Mouse (Mus musculus) frontal cortex, adult 2 months (tissue): ENCODE results near the gene Rbck1. TPM values are rescaled to one million over a fixed set of nuclear protein-coding genes. Genes with fewer than 3 reads are reported as not detected.
A peak's percentile ranks its signal among the peaks of the same experiment; 100 is the strongest.

Experiments used
- DNase-seq, 2 experiments: peaks; one replicate each; pipeline ENCODE4 v3.0.0; 2022; ENCODE audit warnings: low spot score in 1 of 2; ENCODE audit errors: extremely low spot score in 1 of 2
- polyA plus RNA-seq: library from polyadenylated mRNA; depleted of rRNA; stranded (reverse); fragments of >200 nt; gene quantifications from 2 replicates; pipeline ENCODE4 v1.2.3, GENCODE M21; 2012

Gene Rbck1
- polyA plus RNA-seq, 1 experiment: 209 TPM

DNA sequence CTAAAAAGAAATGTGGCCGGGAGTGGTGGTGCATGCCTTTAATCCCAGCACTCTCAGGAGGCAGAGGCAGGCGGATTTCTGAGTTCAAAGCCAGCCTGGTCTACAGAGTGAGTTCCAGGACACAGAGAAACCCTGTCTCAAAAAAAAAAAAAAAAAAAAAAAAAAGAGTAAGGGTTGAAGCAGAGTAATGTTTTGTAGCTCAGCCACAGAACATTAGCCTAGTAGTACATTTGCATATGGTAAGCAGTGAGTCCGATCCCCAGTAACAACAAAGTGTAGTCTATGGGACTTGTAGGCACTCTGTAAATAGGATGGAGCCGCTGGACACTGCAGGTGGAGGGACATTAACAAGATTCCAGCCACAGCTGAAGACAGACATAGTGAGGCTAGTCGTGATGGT, 12.5 kb upstream of the Rbck1 start:
- DNase-seq: no peak

DNA sequence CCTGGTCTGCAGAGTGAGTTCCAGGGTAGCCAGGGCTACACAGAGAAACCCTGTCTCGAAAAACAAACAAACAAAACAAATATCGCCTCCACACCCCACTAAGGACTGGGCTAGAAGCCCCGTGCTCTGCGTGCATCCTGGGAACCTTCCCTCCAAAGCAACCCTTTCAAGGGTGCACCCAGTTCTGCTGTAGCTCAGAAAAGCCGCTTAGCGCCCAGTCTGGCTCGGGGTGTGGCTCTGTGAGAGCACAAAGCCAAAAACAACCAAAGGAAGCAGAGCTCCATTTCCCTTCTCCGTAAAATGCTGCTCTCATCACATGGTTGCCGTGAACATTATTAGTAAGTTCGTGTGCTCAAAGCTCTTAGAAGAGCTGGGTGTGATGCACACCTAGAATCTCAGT, 11.9 kb upstream of the Rbck1 start:
- no peak for DNase-seq

DNA sequence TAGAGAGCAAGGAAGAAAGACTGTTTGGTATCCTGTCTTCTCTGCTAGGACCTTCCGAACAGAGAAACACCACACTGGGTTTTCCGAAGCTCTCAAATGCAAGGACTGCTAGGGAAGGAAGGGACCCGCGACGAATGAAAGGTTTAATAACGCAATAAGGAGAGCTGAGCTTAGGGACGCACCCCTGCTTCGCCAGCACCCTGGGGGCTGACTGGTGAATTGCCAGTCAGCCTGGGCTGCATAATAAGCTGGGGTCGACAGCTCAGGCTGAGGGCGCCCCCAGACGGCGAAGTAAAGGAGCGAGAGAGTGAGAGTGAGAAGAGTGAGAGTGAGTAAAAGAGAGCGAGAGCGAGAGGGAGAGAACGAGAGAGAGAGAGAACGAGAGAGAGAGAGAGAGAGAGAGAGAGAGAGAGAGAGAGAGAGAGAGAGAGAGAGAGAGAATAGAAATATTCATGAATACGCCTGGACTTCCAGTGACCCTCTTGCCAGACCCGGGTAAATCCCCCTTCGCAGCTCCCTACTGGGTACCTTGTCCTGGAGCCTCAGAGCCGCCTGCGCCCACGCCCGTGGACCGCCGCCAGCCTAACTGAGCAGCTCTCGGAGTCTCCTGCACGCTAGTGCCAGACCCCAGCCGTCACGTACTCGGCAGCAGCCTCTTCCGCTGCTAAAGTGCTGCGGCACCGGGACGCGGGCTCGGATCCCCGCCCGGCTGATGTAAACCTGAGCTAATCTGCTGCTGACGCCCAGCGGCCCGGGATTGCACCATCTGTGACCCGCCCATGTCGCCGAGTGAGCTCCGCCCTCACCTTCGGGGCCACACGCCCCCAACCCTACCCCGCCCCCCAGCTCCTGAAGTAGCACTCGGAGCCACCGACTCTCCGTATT, 11.1 kb upstream of the Rbck1 start, which contains the start of gene Trib3:
Trib3 (minus strand) TSS at position 704 of the 885 bp plus-strand sequence.
- peak; percentile 25 to 73 for DNase-seq

DNA sequence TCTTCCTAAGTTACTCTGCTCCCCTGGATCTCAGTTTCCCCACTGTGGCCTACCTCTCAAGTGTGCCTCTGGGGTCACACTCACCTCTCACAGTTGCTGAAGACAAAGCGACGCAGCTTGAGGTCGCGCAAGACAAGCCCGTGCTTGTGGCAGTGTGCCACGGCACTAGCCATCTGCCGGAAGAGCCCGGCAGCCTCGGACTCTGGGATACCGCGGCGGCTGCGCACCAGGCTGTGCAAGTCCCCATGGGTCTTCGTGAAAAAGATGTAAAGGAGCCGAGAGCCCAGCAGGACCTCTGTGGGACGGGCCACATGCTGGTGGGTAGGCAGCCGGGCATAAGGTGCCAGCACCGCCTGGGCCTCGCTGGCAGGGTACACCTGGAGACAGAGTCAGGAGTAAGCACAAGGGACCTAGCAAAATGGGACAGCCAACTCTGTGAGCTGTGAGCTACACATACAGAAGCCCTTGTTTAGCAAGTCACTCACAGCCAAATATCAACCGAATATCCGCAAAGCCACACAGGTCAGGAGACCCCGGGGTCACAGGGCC, 7.3 kb upstream of the Rbck1 start:
- no peak for DNase-seq

DNA sequence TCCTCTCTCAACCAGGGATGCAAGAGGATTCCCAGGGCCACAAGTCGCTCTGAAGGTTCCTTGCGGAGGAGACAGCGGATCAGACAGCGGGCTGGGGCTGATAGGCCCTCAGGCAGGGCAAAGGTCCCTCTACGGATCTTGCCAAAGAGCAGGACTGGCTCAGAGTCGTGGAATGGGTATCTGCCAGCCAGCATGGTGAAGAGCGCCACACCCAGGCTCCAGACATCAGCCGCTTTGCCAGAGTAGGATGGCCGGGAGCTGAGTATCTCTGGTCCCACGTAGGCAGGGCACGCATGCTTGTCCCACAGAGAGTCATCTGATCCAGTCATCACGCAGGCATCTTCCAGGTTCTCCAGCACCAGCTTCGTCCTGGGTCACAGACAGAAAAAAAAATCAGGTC, 5.9 kb upstream of the Rbck1 start:
- no peak for DNase-seq

DNA sequence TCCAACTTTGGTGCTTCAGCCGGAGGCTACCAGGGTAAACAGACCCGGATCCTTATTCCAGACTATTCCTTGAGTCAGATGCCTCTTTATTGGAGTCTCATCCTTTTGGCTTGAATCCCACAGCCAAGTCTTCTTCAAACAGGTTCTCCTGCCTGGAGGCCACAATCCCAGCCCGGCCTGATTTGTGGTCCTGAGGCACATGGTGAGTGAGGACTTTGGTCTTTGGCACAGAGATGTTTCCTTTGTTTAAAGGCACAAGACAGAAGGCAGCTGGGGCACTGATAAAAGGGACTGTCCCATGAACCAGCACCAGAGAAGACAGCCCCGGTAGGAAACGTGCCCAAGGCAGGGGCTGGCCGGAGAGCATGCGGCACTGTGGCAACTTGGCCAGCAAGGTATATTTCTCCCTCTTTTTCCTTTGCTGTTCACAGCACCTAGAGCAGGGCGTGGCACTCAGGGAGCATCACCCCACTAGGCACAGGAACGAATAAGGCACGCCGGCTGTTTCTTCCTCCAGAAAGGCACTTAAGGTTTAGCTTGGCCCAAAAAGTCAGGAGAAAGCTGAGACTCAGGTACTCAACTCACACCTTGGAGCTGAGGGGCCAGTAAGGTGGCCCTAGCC, 5.2 kb upstream of the Rbck1 start:
- DNase-seq: no peak

DNA sequence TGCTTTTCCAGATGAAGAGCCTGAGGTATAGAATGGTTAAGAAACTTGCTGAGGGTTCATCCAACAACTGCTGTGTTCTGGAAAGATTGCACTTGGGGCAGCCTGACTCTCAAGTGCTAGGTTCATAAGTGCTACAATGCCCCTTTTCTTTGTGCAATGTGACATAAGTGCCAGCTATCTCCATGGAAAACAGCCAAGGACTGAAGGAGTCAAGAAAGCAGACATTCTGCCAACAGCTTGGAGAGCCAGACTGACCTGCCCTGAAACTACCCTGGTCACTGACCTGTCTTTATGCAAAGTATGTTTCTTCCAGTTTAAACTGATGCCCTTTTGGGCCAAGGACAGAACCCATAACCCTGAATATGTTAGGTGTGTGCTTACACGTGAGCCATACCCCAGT, 4.4 kb upstream of the Rbck1 start:
- no peak for DNase-seq

DNA sequence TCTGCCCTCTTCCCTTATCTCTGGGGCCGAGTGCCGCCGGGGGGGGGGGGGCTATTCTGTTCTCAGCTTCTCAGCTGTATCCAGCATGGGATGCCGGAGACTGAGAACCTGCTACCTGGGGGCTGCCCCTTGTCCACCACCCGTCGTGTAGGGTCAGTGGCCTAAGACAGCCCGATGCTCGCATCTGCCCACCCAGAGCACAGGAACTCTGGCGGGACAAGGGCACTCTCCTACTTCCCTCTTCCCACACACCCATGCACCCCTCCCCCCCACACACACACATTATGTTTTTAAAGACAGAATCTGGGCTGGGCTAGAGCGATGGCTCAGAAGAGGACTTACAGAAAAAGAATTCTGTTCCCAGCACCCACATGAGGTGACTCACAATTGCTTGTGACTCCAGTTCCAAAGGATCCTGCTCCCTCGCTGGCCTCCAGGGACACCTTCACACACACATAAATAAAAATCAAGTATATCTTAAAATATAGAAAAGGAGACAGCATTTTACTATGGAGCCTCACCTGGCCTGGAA, 2.9 kb upstream of the Rbck1 start:
- DNase-seq: peak in 1 of 2 experiments; percentile 26

DNA sequence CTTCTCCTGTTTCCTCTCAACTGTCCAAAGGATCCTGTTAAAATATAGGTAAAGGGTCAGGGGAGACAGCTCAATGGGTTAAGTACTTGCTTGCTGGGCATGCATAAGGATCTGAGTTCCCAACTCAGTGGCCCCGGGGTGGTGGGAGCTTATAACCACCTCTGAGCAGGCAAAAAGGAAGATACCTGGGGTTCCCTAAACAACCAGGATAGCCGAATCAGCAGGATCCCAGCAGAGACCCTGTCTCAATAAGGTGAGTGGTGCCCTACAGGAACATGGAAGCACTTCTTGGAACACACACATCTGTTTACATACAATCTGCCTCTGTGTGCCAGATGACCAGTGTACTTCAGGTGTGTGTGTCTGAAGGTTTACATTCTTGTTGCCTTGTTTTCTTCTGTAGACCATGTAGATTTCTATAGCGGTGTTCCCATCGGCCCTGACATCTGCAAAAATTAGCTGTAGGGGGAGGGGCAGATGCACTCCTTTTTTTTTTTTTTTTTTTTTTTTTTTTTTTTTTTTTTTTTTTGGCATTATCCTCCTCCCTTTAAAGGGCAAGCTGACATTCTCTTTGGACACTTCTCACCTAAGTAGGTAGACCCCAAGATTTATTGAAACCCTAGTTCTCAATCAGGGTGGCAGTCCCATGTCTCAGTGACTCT, 1.0 kb upstream of the Rbck1 start:
- no peak for DNase-seq

DNA sequence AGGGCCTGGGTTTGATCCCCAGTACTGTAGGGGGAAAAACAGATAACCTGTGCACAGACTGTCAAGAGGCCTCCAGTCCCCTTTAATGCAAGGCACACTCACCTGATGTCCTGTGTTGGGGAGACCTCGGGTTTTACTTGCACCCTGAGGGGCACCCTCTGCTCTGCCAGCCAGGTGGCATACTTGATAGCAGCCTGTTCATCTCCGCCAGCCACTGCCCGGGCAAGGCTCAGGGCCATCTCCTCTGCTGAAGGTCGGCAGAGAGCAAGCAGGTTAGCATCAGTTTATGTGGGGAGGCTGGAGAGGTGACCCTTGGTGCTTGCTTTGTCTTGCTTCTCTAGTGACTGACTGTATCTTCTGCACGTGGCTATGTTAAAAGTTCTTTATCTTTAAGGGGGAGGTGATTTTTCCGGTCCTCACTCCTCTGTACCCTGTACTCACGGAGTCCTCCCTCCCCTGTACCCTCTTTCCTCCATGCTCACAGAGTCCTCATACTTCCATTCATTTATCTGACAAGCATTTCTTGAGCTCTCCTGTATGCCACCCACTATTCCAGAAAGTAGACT, 1.5 kb downstream of the Rbck1 start:
- DNase-seq: no peak

DNA sequence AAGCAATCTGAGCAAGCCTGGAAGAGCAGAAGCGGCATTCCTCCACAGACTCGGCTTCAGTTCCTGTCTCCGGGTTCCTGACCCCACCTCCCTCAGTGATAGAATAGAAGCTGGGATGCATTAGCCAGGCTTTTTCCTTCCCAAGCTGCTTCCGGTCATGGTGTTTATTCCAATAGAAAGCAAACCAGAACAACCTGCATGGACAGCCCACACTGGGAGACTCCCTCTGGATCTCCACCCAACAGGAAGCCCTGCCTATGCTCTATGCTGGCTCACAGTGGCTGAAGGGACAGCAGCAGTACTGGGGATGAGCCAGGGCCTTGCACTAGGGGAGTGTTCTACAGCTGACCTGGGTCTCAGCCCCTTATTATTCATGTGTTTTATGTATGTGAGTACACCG, 4.5 kb downstream of the Rbck1 start:
- no peak for DNase-seq

DNA sequence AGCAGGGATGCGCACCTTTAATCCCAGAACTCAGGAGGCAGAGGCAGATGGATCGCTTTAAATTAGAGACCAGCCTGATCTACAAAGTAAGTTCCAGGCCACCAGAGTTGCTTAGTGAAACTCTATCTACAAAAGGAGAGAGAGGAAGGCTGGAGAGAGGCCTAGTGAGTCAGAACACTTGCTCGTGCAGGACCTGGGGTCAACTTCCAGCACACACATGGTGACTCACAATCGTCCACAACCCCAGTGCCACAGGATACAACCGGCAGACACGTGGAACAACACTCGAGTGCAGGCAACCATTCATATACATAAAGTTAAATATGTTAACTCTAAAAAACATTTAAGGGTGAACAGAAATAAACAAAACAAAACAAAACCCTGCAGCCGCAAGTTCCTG, 5.8 kb downstream of the Rbck1 start:
- no peak for DNase-seq

DNA sequence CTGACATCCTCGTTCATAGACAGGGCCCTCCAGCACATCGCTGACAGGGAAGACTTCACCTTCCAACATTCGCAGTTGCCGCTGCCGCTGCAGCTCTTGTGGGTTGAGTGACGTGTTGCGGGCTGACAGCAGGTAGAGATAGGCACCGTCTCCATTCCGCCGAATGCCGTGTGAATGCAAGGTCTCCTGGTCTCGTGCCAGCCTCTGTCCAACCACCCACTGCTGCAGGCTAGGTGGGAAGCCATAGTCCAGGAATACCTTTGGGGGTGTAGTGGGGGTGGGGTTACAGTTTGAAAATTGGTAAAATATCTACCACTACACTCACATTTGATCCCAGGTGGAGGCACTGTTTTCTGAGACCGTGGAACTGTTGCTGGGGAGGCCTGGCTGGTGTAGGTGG, 6.3 kb downstream of the Rbck1 start:
- DNase-seq: no peak

DNA sequence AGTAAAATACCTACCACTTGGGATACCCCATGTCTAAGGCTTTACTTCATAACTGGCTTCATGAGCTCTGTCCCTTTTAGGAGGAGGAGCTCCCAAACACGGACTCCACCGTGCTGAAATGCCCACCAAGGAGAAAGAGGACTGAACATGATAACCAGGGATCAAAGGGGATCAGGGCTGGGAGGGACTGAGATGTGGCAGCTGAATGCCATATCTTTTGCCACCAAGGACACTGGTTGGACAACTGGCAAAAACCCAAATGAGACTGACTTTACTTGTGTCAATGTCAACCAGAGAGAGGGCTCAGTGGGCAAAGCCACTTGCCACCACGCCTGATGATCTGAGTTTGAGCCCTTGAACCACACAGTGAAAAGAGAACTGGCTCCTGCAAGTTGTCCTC, 7.6 kb downstream of the Rbck1 start:
- no peak for DNase-seq

DNA sequence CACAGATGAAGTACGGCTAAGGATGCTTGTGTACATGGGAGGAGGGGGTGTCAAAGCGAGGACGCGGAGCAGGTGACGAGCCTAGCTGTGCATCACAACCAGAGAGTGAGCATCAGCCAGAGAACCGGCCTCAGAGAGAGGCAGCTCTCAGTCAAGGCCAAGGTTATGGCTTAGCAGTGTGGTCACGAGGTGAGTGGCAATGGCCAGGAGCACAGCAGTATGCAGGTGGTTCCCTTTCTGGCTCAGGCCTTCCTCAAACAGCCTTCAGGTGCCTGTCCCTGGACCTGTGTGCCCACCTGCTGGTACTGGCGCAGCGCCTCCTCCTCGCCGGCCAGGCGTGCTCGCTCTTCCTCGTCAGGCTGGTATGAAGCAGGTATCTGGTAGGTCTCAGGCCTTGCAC, 8.5 kb downstream of the Rbck1 start:
- DNase-seq: no peak

DNA sequence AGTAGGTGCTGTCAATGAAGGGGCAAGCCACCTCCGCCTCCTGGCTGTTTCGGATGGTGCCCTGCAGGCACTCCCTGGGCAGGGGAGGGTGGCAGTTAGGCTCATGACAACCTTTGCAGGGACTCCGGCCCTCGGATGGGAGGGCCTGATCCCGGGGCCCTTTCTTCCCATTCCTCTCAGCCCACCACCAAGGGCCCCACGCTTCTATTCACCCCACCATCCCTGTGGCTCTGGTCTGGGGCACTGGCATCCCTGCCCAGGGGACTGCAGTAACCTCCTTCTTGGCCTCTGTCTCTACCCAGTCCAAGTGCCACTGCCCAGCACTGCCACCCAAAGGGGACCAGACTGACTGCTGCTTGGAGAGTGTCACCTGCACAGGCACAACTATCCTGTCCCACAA, 10.3 kb downstream of the Rbck1 start:
- no peak for DNase-seq

DNA sequence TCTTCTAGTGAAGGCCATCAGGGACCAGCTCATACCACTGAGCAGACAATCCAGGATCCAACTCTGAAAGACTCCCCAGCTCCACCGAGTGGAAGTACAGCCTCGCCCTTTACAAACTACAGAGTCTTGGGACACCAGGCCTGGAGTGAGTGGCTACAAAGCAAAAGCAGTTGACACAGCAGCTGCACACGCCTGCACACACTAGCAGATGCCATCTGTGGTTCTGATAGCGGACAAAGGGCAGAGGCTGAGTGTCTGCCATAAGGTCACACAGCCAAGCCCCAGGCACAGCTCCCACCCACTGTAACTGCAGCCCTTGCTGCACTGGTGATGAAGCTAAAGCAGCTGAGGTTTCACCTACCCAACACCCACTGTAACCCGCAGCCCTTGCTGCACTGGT, 10.9 kb downstream of the Rbck1 start:
- peak in 1 of 2 experiments; percentile 13 for DNase-seq

DNA sequence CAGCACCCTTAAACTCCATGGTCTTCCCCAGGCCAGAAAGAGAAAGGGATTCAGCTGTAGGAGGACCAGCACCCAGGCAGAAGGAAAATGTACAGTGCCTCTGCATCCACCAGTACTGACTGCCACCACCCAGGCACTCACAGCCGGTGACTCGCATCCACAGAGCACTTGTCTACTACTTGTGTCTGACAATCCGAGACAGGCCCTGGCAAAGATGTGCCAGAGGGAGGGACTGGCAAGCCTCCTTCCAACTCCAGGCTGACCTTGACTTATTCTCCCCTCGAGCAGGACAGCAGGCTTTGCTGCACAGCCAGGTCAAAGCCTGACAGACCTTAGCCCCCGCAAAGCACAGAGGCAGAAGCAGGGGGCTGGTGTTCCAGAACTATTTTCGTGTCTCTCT, 15.4 kb downstream of the Rbck1 start:
- no peak for DNase-seq

DNA sequence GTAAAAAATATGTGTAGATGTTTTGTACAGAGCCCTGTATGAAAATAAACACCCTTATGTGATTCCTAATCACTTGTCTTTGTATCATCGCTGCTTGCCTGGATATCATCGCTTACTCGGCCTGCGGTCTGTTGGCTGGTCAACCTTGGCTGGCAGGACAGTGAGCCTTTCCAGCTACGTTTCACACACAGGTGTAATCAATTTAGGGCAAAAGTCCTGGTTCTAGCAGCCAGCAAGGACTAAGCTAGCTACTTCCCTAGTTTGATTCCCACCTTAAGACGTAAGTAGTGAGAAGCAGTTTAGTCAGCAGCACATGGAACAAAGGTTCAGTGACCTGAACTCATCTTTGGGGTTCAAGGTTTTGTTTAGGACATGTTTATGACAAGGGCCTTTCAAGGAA, 18.5 kb downstream of the Rbck1 start:
- no peak for DNase-seq

DNA sequence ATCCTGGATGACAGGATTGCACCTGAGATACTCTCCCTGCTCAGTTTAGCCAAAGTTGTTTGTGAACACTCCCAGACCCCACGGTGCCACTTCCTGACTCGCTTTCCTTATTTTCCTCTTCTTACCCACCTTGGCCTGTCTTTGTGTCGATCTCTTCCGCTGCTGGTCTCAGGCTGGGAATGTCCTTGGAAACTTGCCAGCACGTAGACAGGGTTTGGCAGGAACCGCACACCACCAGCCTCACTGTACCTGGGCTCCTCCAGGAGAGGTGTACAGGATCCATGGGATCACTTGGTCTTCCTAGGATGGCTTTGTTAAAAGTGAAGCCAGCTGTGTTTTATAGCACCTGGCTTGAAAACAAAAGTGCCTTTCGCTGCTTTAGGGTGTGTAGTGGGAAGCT, 19.5 kb downstream of the Rbck1 start:
- no peak for DNase-seq

DNA sequence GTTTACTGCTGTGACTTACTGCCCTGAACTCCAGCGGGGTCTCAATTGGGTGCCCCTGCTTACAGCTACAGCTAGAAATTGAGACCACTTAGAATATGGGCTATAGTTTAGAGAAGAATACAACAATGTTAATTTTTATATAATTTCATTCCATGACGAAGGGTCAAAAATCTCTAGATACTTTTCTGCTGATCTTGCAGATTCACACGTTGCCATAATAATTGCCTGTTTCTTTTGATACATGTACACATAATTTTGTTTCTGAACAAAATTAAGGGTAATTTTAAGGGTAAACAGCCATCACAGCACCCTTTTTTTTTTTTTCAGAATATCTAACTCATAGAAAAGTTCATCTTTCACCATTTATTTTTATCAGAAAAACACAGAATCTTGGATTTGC, 25.3 kb downstream of the Rbck1 start:
- DNase-seq: no peak
